Mouse (Mus musculus): ENCODE results near the gene Atpaf2.
"Not testable (repeated sequence)": the region's sequence is repeated elsewhere in the genome, so short reads cannot be mapped to it uniquely, and the experiment has no call there.

Gene Atpaf2

DNA sequence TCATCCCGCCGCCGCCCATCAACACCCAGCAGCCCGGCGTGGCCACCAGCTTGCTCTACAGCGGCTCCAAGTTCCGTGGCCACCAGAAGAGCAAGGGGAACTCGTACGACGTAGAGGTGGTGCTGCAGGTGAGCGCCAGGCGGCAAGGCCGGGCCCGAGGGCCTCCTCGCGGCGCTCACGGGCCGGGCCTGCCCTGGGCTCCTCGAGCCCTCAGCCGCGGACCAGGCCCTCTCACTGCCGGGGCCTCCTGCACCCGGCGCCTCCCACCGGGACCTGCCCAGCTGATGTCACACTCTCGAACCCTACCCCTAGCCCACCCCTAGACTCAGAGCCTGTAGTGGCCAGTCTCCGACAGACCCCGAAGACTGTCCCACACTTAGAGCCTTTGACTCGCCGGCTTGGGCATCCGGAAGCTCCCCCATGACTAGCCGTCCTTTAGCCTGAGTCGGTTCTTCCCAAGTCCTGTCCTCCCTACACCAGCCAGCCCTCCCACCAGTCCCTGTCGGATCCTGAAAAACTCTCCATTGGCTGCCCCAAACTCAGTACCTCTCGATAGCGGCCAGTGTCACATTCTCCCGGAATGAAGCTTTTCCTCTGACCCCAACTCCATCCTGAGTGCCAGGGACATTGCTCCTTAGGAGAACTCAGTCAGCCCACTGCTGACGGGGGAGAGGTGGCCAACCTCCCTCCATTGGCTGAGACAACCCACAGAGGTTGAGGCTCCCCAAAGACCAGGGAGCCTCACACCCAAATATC is at the start of gene Atpaf2:
Atpaf2 (minus strand) TSS at position 741 of the 756 bp plus-strand sequence.
- peak; percentile 33 for DNase-seq

DNA sequence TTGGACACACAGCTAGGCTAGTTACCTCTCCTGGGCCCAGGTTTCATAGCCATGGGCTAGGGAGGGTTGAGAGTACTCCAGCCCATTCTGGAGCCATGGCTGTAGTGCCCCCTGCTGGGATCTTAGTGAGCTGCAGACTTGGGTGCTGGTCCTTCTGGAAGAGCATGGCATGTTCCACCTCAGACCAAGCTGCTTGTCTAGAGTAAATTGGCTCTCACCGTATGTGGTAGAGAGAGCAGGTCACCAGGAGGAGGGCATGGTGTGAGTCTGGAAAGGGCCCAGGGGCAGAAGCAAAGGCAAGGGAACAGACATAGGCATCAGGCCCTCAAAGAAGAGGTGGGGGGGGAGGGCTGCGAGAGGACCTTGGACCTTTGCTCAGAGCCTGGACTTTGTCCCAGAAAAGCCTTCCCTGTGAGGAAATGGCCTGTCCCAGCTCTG is 47.7 kb upstream of the Atpaf2 start:
- DNase-seq, result peak; percentile 49

DNA sequence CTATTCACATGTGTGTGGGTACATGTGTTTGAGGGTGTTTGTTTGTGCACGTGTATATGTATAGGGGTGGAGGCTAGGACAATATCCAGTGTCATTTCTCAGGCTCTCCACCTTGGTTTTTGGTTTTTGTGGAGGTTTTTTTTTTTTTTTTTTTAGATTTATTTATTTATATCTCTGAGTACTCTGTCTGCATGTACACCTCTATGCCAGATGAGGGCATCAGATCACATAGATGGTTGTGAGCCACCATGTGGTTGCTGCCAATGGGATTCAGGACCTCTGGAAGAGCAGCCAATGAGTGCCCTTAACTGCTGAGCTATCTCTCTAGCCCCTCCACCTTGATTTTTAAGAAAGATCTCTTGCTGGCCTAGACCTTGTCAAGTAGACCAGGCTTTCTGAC is 39.7 kb upstream of the Atpaf2 start:
- no peak for DNase-seq

DNA sequence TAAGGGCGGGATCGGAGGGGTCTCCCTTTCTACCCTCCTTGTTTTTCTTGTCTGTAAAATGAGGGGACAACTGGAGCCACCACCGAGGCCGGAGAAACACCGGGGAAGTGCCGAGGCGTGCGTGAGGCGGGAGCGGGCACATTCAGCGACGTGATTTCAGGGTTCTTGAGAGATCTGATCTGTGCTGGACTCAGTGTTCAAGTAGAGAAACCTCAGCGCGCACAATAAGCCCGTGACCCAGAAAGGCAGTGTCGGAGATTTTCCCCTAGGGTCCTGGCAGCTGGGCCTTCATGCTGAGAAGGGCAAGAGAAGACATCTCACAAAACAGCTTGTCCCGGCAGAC is 36.5 kb upstream of the Atpaf2 start:
- no peak for DNase-seq

DNA sequence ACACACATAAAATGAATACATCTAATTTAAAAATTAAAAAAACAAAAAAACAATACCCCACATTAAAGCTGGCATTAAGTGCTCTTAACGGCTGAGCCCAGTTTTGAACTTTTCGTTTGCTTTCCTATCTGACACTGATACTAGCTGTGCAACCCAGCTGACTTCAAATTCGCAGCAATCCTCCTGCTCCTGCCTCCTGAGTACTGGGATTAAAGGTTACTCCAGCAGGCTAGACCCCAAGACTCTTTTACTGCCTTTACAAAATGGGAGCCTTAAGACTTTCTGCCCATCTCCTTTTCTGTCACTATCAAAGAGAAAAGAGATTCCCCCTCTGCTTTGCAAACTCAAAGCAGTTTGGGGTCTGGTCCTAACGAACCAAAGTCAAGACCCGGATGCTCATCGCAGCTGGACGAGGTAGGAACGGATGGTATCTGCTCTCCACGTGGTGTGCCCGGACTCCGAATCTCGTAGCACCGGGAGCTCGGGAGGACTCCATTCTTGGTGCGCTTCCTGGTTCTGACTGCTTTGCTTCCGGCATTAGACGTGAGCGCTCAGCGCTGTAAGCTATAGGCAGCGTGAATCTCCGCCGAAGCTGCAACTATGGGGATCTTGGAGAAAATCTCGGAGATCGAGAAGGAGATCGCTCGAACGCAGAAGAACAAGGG is 36.0 kb upstream of the Atpaf2 start, which contains the start of gene Drg2:
Drg2 (plus strand) TSS at position 512 of the 665 bp plus-strand sequence.
- DNase-seq, result peak; percentile 95

DNA sequence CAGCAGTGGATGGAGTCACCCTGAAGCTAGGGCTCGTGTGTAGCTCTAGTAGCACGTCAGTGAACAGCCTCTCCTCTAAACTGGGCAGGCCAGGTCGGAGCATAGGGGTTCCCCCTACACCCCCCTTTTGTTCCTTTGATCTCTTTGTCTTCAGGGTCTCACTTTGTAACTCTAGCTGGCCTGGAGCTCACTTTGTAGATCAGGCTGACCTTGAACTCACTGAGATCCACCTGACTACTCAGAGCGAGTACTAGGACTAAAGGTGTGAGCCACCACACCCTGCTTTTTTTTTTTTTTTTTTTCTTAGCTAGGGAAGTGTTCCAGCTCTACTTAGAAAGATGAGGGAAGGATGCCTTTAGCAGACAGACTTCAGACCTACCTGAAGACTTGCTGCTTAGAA is 25.8 kb upstream of the Atpaf2 start:
- no peak for DNase-seq

DNA sequence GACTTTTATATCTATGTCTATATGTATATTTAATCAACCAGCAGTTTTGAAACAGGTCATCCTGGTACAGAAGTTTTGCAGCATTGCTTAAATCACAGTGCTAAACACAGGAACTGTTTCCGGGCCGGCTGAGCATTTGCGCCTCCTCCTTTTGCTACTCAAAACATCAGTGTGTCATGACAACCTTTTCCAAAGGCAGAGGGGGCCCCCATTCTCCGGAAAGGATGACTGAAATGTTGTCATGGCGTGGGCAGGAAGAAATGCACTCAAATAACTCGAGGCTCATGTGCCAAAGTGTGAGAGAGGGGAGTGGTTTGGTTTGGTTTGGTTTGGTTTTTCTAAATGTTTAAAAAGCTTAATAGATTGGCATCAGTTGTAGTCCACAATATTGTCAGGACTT is 24.6 kb upstream of the Atpaf2 start:
- no peak for DNase-seq

DNA sequence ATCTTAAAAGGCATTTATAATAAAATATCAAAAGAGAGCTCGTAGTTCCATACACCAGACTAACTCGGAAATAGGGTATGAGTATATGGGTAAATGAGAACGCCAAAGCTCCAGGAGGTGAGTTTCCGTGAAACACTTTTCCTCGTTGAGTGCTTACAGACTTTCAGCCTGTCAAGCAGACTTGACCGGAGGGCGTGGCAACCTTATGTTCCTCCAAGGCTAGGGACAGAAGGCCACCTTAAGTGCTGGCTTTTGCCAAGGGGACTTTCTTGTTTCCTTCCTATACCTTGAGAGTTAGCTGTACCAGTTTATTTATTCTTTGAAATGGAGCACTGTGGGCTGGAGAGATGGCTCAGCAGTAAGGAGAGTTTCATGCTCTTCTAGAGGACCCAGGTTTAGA is 21.9 kb upstream of the Atpaf2 start:
- no peak for DNase-seq

DNA sequence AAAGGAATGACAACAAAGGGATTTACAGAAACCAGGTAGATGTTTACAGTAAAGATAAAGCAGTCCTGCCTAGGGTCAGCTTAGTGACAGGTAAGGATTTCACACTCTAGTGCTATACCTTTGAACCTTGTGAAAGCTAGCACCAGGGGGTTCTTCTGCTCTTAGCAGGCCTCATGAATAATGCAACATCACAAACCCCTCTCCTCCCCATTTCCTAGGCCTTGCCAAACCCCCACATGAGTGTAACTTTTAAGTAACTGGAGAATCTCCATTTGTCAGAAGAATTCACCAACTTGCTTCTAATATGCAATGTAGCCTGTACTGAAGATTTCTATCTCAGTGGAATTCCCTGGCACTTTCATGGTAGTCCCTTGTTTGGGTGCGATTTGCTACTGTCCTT is 21.4 kb upstream of the Atpaf2 start:
- not testable (repeated sequence) for DNase-seq

DNA sequence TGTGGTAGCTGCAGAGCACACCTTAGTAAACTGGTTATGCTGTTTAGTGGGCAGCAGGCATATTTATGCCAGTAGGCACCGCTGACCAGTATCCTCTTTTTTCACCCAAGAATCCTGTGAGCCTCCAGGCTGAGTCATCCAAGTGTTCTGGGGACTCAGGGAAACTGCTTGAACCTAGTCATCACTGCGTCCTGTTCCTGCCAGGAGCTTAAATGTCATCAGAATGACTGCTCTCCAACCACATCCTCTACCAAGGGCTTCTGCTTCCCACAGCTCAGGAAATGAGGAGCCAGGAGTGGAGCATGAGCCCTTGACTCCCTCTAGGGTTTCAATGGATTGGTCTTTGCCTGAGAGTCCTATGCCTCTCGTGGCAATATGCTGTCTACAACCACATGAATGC is 18.4 kb upstream of the Atpaf2 start:
- no peak for DNase-seq

DNA sequence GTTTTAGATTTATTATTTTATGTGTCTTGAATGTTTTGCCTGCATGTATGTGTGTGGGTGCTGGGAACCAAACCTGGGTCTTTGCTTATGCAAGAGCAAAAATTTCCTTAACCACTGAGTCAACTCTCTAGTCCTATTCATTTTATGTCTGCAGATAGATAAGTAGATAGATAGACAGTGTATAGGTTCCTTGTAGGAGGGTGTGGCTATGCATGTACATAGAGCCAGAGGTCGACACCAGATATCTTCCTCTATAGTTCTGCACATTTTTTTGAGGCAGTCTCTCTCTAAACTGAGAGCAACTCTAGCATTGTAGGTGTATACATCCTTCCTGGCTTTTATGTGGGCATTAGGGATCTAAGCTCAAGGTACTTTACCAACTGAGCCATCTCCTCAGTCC is 16.9 kb upstream of the Atpaf2 start:
- DNase-seq, result no peak

DNA sequence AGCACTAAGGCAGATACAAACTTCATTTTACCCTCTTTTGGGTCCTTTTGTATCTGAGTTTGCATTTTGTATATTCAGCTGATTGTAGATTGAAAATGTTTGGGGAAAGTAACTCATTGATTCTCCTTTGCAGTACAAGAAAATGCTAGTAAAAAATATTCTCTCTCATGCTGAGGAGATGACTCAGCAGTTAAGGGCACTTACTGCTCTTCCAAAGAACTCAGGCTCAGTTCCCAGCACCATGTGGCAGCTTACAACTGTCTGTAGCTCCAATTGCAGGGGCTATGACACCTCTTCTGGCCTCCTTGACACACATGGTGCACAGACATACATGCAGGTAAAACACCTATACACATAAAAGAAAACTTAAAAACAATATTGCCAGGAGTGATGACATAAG is 15.2 kb upstream of the Atpaf2 start:
- no peak for DNase-seq

DNA sequence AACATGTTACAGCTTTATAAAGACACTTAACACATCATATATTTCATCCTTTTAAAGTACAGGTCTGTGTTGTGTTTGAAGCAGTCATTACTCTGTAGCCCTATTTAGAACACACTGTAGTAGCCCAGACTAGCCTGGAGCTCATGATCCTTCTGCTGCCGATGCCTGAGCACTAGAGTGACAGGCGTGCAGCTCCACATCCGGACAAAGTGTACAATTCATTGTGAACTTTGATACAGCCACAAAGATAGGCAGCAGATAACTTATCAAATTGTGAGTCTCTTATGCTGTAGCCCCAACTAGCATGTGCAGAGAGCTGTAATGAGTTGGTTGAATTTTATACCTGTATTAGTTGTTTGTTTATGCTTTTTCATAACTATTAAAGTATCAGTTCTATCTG is 9.4 kb upstream of the Atpaf2 start:
- DNase-seq, result no peak

DNA sequence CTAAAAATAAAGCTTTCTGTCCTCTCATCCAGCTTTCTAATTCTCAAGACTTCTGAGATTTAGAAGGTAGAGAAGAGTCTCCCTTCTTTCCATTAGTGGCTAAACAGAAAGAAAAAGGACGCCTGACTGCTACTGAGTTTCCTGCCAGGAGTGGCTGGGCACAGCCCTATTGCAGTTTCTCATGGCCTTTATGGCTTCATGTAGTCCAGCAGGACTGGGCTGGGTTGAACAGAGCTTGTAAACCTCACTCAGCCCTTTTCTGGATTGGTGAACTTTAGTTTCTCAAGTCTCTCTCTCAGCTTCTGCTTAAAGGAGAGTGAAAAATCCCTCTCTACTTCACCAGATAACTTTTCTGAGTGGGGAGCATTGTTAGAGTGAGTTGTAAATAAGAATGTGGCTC is 8.2 kb upstream of the Atpaf2 start:
- DNase-seq, result no peak

DNA sequence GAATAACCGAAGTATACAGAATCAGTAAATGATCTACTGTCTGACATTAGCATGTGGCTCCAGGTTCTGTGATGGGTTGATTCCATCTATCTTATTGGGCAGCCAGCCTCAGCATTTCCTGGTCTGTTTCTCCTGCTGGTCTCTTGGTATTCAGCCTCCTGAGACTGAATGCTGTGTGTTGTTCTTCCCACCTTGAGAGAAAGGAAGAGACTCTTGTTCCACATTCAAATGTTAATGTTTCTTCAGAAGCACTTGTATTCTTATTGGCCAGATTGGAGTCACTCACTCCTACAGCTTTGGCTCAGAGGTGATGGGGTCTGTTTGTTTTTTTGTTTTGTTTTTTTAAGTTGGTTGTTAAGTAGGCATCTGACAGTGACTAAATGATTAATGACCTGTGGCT is 4.7 kb upstream of the Atpaf2 start:
- DNase-seq, result no peak

DNA sequence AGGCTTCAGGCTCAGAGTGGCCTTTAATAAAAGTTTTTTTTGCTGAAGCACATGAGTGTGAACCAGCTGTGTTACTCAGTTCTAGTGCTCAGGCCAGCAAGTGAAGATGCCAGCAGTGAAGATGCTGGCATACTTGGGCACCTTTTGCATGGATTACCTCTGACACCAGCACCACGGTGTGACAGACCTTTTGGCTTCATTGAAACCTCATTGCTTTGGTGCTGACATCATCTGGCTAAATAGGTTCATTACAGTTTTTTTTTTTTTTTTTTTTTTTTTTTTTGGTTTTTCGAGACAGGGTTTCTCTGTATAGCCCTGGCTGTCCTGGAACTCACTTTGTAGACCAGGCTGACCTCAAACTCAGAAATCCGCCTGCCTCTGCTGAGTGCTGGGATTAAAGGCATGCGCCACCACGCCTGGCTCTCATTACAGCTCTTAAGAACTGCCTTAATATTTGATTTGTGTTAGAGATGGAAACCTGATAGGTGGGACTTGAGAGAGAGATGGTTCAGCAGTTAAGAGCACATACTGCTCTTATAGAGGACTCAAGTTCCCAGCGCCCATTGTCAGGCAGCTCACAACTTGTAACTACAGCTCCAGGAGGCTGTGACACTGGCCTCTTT is 3.9 kb upstream of the Atpaf2 start:
- no peak for DNase-seq

DNA sequence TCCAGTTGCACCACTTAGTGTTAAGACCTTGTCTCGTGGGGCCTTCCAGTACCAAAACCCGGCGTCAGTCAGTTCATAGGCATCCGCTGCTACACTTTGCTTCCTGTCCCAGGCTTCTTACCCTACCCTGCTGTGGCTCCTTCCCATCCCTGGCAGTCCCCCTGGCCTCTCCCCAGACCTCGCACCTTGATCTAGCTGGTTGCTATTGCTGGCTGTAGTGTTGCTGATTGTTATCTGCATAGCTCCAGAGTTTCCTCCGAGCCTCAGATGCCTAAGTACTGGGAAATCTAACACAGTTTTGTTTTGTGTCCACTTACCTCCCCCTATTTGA is 181 bp upstream of the Atpaf2 start:
- peak; percentile 16 for DNase-seq

DNA sequence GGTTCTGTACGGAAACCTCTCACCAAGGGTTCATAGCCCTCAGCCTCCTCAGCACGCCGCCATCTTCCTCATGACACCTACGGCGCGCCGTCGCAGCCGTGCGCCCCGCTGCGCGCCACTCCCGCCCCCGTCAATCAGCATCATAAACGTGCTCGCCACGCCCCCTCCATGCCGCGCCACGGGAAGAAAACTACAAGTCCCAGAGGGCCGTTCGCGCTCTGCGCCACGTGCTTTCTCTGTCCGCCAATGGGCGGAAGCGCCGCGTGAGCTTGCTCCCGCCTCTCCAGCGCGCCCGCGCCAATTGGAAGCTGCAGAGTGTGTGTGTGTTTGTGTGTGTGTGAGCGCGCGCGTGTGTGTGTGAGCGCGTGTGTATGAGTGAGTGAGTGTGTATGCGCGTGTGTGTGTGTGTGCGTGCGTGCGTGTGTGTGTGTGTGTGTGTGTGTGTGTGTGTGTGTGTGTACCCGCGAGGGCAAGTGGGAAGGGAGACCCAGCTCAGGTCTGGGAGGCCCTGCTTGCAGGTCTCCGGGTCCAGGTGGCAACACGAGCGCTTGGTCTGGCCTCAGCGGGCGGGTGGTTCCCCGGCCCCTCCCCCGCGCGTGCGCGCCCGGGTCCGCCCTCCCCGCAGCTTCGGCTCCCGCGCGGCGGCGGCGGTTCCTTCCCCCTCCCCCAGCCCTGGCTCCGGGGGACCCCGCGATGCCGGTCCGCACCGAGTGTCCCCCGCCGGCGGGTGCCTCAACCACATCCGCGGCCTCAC is 1.1 kb downstream of the Atpaf2 start, which contains the start of gene Gid4:
Gid4 (plus strand) TSS at position 183 of the 754 bp plus-strand sequence.
- DNase-seq, result peak; percentile 99

DNA sequence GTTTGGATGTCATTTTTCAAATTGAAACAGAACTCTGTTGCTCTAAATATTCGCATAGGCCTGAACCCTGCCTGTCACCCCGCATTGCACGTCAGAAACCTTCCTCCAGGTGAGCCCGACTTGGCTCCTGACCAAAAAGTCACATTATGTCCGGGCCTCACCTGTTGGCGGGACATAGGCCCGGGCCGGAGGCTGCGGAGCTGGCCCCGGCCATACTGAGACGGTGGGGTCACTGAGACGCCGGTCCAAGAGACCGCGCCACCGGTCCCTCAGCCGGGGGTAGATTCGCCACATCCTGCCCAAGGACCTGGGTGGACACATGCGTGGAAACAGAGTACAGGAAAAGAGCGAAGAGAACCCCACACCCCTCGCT is 1.7 kb downstream of the Atpaf2 start:
- no peak for DNase-seq

DNA sequence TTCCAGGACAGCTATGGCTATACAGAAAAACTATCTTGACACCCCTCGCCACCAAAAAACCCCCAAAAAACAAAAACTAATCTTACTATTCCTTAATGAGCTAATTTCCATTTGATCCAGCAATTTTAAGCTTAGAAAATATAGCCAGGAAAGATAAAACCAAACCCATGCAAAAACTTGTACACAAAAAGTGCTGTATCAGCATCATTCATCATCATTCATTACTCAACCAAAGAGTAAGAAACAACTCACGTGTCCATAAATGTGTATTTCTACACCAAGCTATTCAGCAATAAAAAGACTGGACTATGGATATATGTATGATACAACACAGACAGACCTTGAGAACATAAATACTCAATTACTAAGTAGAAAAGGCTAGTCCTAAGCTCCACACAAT is 5.3 kb downstream of the Atpaf2 start:
- DNase-seq, result no peak

DNA sequence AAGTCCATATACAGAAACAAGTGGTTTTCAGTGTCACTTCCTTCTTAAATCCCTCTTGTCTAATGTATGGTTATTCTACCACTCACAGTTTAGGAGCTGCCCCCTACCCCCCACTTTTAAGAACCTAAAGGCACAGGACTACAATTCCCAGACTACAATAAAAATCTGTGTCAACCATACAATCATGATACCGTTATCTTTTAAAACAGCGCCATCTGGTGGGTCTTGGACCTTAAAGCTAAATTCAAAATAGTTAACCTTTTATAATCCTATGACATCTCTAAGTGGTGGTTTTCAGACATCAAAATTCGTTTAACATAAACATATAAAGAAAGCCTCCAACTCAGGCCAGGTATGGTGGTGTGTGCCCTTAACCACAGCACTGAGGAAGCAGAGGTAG is 6.1 kb downstream of the Atpaf2 start:
- peak; percentile 85 for DNase-seq

DNA sequence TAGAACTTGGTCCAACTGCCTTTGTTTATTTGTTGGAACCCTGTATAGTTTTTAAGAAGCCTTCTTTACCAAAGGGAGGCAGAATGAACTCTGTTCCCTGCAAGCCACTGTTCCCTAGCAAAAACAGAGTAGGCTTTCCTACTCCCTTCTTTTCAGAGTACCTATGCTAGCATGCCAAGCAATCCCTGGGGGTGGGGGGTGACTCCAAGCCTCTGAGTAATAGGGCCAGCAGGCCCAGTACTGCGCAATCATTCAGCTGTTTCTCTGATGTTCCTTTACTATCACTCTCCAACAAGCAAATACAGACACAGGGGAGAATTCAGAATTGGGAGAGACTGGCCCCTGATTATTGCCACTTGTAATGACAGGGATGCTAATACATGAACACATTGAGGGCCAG is 11.7 kb downstream of the Atpaf2 start:
- no peak for DNase-seq

DNA sequence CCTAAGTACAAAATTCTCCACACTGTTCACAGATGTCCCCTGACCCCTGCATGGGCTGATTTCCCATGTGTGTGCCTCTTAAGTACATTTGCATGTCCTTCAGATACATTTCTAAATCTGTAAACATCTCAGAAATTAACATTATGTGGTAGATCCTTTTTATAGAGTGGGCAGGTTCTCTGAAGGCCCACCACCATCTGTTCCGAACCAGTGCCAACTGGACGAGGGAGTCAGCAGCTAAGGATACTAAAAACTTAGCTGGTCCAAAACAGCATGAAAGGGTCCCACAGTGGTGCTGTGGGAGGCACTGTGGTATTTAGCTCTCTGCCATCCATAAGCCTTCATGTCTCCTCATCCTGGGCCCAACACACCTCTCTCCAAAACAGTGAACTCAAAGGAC is 21.1 kb downstream of the Atpaf2 start:
- no peak for DNase-seq

DNA sequence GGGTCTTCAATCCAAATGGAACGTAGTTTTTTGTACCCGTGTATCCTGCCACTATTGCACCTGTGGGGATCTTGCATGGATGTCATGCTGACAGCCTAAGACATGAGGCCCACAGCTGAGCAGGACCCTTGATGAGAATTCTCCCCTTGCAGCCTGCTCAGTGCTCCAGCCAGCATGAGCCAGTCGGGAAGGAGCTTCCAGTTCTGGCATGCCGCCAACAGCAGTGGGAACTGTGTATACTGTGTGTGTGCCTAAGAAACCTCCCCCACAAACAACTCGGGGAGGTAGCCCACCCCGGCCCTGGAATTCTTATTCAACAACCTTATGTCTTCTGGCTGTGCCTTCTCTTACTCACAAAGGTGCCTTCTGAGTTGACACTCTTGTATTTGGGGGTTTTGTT is 21.7 kb downstream of the Atpaf2 start:
- peak; percentile 47 for DNase-seq

All from lung, postnatal 10 days (tissue).